Mouse (Mus musculus): ENCODE measurements around the gene Tmprss7. TPM values are rescaled to one million over a fixed set of nuclear protein-coding genes. Genes with fewer than 3 reads are reported as not detected.

Tmprss7 gene
- polyA plus RNA-seq, 1 experiment from 2014 or later = 0.44 TPM

GRCm38 (mm10) chr16:45613247-45613646 is 80.2 kb downstream of the Tmprss7 start:
- H3K27me3 ChIP-seq (replicated peaks) = no peaks in the 10 kb centered on the region
- H3K27ac ChIP-seq = no peak overlapping the region
- no peaks in the 10 kb centered on the region for H3K36me3 ChIP-seq
- H3K4me2 ChIP-seq = no peak overlapping the region
- H3K9ac ChIP-seq = no peak overlapping the region
- 83% methylated on average over 2 of the region's 2 CpGs for WGBS (ENCODE audit: insufficient replicate concordance)
- no peak for ATAC-seq
- no peaks in the 10 kb centered on the region for H3K9me3 ChIP-seq (replicated peaks)
- peaks cover 4% of the 10 kb centered on the region; the same call in 1 of the 2 replicates for H3K4me1 ChIP-seq
- no peak overlapping the region for H3K4me3 ChIP-seq

DNA sequence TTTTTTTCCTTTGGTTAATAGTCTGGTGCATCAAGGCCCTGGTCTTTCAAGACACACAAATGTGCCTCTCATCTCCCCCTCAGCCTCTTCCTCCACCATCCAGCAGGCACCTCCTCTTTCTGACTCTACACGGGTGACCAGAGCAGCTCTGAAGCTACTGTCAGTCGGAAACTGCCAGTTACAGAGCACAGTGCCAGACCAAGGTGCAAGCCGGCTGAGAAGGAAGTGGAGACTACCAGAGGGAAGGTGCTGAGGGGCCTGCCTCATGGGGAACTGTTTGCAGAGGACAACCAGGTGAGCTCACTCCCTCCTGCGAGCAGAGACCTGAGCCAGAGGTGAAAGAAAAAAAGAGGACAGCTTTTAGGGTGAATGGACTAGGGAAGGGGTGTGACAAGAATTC is 83.2 kb downstream of the Tmprss7 start, which contains the start of gene Gcsam:
Gcsam (plus strand) TSS at position 114 of the 400 bp plus-strand sequence.
- no peak for ATAC-seq
- Histone ChIP-seq H3K4me3 (no peak within 1 kb of the TSS), H3K9me3 (replicated peaks) (no peaks in the 10 kb centered on the region), H3K27me3 (replicated peaks) (no peaks in the 10 kb centered on the region), H3K9ac (no peak within 1 kb of the TSS), H3K27ac (no peak within 1 kb of the TSS), H3K4me2 (no peak within 1 kb of the TSS), H3K4me1 (peaks cover 4% of the 10 kb centered on the region; the same call in 1 of the 2 replicates), H3K36me3 (no peaks in the 10 kb centered on the region)
- 22% methylated on average over 4 of the region's 4 CpGs for WGBS (ENCODE audit: insufficient replicate concordance)

DNA sequence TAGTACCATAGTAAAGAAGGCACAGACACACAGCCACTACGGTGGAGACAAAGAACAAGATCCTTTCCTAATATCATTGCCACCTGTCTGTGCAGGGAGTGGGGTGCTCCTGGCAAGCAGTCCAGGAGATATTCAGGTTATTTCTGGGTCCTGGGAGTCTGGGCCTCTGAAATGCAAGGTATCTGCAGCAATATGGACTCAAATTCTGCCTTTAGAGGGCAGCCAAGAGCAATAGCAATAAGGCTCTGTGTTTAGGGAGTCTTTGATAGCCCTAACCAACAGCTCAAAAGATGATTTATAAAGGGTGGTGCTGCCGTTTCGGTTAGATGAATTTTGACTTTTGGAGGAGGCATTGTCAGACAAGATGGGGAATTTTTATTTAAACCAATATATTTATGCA is 84.2 kb downstream of the Tmprss7 start:
- H3K4me3 ChIP-seq = no peak overlapping the region
- H3K9ac ChIP-seq = no peak overlapping the region
- H3K4me2 ChIP-seq = no peak overlapping the region
- H3K36me3 ChIP-seq = no peaks in the 10 kb centered on the region
- H3K9me3 ChIP-seq (replicated peaks) = no peaks in the 10 kb centered on the region
- H3K4me1 ChIP-seq = peaks cover 4% of the 10 kb centered on the region; the same call in 1 of the 2 replicates
- ATAC-seq = no peak
- no peaks in the 10 kb centered on the region for H3K27me3 ChIP-seq (replicated peaks)
- H3K27ac ChIP-seq = no peak overlapping the region
- 55% methylated on average over 3 of the region's 3 CpGs for WGBS (ENCODE audit: insufficient replicate concordance)

- no peaks in the 10 kb centered on the region for H3K36me3 ChIP-seq
- peaks cover 4% of the 10 kb centered on the region; the same call in 1 of the 2 replicates for H3K4me1 ChIP-seq
- ATAC-seq = peak; percentile 59
- H3K27me3 ChIP-seq (replicated peaks) = no peaks in the 10 kb centered on the region
- H3K9ac ChIP-seq = no peak overlapping the region
- H3K4me2 ChIP-seq = no peak overlapping the region
- no peaks in the 10 kb centered on the region for H3K9me3 ChIP-seq (replicated peaks)
- no peak overlapping the region for H3K4me3 ChIP-seq
- H3K27ac ChIP-seq = no peak overlapping the region
- 38% methylated on average over 4 of the region's 4 CpGs for WGBS (ENCODE audit: insufficient replicate concordance)
Observed at GRCm38 (mm10) chr16:45608481-45608954, 84.9 kb downstream of the Tmprss7 start.

Other genes with a start within 250 kb of the Tmprss7 start
- gene Gm609, start 200.7 kb downstream of the Tmprss7 start, polyA plus RNA-seq (2016; fragmentation: Nextera tagmentation; extraction: Ambion mirVana) = not detected in 2 replicates
- gene Gm17783, start 161.6 kb downstream of the Tmprss7 start, polyA plus RNA-seq (2016; fragmentation: Nextera tagmentation; extraction: Ambion mirVana) = not detected in 2 replicates
- not detected in 2 replicates for gene Slc9c1, start 158.3 kb downstream of the Tmprss7 start, polyA plus RNA-seq (2016; fragmentation: Nextera tagmentation; extraction: Ambion mirVana)
- 1.8 and 2.3 TPM in 2 replicates for gene Gcsam, start 83.3 kb downstream of the Tmprss7 start, polyA plus RNA-seq (2016; fragmentation: Nextera tagmentation; extraction: Ambion mirVana)
- gene BC016579, start 39.6 kb downstream of the Tmprss7 start, polyA plus RNA-seq (2016; fragmentation: Nextera tagmentation; extraction: Ambion mirVana) = 0.44 and 0.54 TPM in 2 replicates
- 0.76 and 0.77 TPM in 2 replicates for gene Tagln3, start 30.9 kb upstream of the Tmprss7 start, polyA plus RNA-seq (2016; fragmentation: Nextera tagmentation; extraction: Ambion mirVana)
- gene Abhd10, start 49.3 kb upstream of the Tmprss7 start, polyA plus RNA-seq (2016; fragmentation: Nextera tagmentation; extraction: Ambion mirVana) = 22.7 and 24.3 TPM in 2 replicates